Mouse (Mus musculus) intestine, embryonic 16.5 days (tissue): Measurements from ENCODE around the gene Rasgrp3. TPM values are rescaled to one million over a fixed set of nuclear protein-coding genes. Genes with fewer than 3 reads are reported as not detected.
A peak's percentile ranks its signal among the peaks of the same experiment; 100 is the strongest.

ENCODE experiments used
- ATAC-seq: fragments of 200-750 bp; cut with Nextera tagmentation; 2 replicates; pipeline ENCODE4 v1.8.0; 2017; ENCODE audit warnings: moderate TSS enrichment, moderate library complexity
- H3K27ac ChIP-seq: fragments of 300-500 bp; sonication (generic); 2 replicates; pipeline ENCODE4 v1.5.1; 2014; ENCODE audit warnings: mild to moderate bottlenecking, low read length
- H3K27me3 ChIP-seq: fragments of 300-500 bp; sonication (generic); replicated peaks from 2 replicates; pipeline ENCODE4 v1.6.1; 2014; ENCODE audit warnings: low read length, control low read depth, mixed read lengths; ENCODE audit not compliant: control insufficient read depth, insufficient read depth
- H3K36me3 ChIP-seq: fragments of 300-500 bp; sonication (generic); 2 replicates; pipeline ENCODE4 v1.6.1; 2014; ENCODE audit warnings: low read length, control low read depth; ENCODE audit not compliant: control insufficient read depth, insufficient read depth
- H3K4me1 ChIP-seq: fragments of 300-500 bp; sonication (generic); 2 replicates; pipeline ENCODE4 v1.6.1; 2014; ENCODE audit warnings: low read length, control low read depth, mixed read lengths; ENCODE audit not compliant: control insufficient read depth, insufficient read depth
- H3K4me2 ChIP-seq: fragments of 300-500 bp; sonication (generic); 2 replicates; pipeline ENCODE4 v1.6.1; 2014; ENCODE audit warnings: low read depth, low read length, control low read depth
- H3K4me3 ChIP-seq: fragments of 300-500 bp; sonication (generic); 2 replicates; pipeline ENCODE4 v1.5.1; 2014; ENCODE audit warnings: mild to moderate bottlenecking, low read length
- H3K9ac ChIP-seq: fragments of 300-500 bp; sonication (generic); 2 replicates; pipeline ENCODE4 v1.6.1; 2014; ENCODE audit warnings: low read depth, low read length
- H3K9me3 ChIP-seq: fragments of 300-500 bp; sonication (generic); 2 replicates; pipeline ENCODE4 v1.6.1; 2016; ENCODE audit warnings: low read length, control low read depth; ENCODE audit not compliant: control insufficient read depth
- WGBS: fragments of 180-500 bp; shearing (Covaris S2); extraction: QIAGEN DNeasy Blood & Tissue Kit; methylation state at CpG from one replicate; pipeline ENCODE4 v1.1.7; 2014; 5-methylcytosine and 5-hydroxymethylcytosine counted together
- polyA plus RNA-seq: library from polyadenylated mRNA; unstranded; fragments of >200 nt; fragmentation: Nextera tagmentation; extraction: Ambion mirVana; gene quantifications from 2 replicates; pipeline ENCODE4 v1.2.1, GENCODE M21; 2015

The Rasgrp3 gene
- polyA plus RNA-seq, 1 experiment from 2014 or later = 10.7 TPM

DNA sequence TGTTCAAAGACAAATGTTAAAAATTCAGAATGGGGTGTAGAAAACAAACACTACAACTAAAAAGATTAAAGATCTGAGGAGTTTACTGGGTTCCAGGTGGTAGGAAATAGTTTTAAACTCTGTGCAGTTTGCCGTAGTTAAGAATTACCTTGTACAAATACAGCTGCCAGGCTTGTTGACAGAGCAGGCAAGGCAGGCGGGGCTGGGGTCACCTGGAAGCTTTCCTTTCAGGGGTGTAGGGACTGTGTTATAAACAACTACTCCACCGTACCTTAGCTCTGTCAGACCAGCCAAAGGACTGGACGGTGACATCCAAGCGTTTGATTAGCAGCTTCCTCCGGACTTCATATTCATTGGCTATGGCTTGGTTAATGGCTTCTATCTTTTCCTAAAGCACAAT, 103.4 kb downstream of the Rasgrp3 start:
- H3K36me3 ChIP-seq = peaks cover 10% of the 10 kb centered on the region
- peaks cover 4% of the 10 kb centered on the region; the same call in 1 of the 2 replicates for H3K4me1 ChIP-seq
- peak; percentile 89 for ATAC-seq
- H3K4me3 ChIP-seq = no peak overlapping the region
- H3K27ac ChIP-seq = 0 out of 2 replicates have a peak overlapping the region, but pooled peaks have one; percentile 9
- H3K9me3 ChIP-seq = no peaks in the 10 kb centered on the region
- WGBS = 54% methylated on average over 6 of the region's 6 CpGs
- no peaks in the 10 kb centered on the region for H3K27me3 ChIP-seq
- H3K9ac ChIP-seq = no peak overlapping the region
- H3K4me2 ChIP-seq = no peak overlapping the region

DNA sequence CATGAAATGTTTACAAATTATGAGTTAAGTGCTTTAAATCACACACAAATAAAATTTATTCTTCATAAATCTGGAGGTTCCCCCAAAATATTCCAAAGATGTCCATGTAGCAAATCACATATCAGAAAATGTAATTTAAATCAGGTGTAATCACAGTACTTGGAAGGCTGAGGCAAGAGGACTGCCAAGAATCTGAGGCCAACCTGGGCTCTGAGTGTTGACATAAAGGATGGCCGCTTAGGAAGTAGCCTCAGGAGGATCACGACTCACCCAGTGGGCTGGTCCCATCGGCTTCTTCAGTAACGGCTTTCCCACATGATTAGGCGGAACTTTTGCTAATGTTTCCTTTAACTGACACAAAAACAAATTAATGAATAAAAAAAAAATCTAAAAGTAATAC, 104.1 kb downstream of the Rasgrp3 start:
- Histone ChIP-seq H3K27me3 (no peaks in the 10 kb centered on the region), H3K9ac (no peak overlapping the region), H3K27ac (no peak overlapping the region), H3K4me1 (peaks cover 4% of the 10 kb centered on the region; the same call in 1 of the 2 replicates), H3K4me3 (no peak overlapping the region), H3K4me2 (no peak overlapping the region), H3K36me3 (peaks cover 16% of the 10 kb centered on the region), H3K9me3 (no peaks in the 10 kb centered on the region)
- no peak for ATAC-seq
- WGBS = 72% methylated on average over 5 of the region's 5 CpGs

GRCm38 (mm10) chr17:75543434-75543833, 107.7 kb downstream of the Rasgrp3 start:
- Histone ChIP-seq H3K9ac (no peak overlapping the region), H3K4me3 (no peak overlapping the region), H3K9me3 (no peaks in the 10 kb centered on the region), H3K36me3 (peaks cover 18% of the 10 kb centered on the region), H3K4me1 (peaks cover 4% of the 10 kb centered on the region; the same call in 1 of the 2 replicates), H3K27ac (no peak overlapping the region), H3K27me3 (no peaks in the 10 kb centered on the region), H3K4me2 (no peak overlapping the region)
- 64% methylated on average over 7 of the region's 7 CpGs for WGBS
- no peak for ATAC-seq

DNA sequence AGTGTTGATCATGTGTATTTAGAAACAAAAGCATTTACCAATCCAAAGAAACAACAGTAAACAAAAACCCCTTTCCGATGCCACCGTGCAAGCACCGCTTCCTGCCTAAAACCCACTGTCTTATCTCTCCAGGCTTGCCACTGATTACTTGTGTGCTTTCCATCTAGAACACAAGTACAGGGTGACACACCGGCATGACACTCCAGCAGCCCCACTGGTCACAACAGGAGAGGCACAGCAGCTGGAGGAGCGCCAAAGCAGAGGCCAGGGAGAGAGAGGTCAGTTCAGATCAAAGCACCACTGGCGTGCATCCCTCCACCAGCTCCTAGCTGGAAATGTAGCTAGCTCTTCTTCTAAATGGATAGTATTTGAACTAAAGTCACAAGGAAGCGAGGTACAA, 108.6 kb downstream of the Rasgrp3 start:
- Histone ChIP-seq H3K27ac (no peak overlapping the region), H3K4me2 (no peak overlapping the region), H3K9ac (no peak overlapping the region), H3K36me3 (peaks cover 13% of the 10 kb centered on the region), H3K4me3 (no peak overlapping the region), H3K9me3 (no peaks in the 10 kb centered on the region), H3K4me1 (peaks cover 2% of the 10 kb centered on the region; the same call in 1 of the 2 replicates), H3K27me3 (no peaks in the 10 kb centered on the region)
- WGBS = 80% methylated on average over 7 of the region's 7 CpGs
- no peak for ATAC-seq

DNA sequence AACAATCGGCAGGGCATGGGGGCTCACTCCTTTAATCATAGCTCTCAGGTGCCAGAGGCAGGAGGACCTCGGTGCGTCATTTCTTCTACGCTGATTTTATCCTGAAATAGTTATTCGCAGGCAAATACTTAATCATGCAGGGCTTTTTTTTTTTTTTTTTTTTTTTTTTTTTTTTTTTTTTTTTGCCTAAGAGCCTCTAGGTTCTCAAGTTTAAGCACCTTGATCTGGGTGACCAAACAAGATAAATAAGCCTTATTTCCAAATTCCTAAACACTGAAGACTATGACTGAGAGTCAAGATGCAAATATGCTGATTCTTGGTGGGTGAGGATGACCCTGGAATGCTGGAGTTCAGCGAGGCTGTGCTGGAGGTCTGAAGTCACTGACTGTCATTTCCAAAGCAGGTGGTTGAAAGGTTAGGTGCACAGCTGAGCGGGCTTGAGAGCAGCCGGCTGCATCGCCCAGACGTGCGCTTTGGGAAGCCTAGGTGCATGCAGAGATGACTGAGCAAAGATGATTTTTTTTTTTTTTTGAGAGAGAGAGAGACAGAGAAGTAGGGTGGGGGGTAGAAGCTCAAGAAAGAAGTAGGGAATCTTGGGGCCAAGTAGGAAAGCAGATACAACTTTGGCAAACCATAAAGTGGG, 115.2 kb downstream of the Rasgrp3 start:
- H3K9me3 ChIP-seq = no peaks in the 10 kb centered on the region
- peak overlapping the region; percentile 87 for H3K4me2 ChIP-seq
- peak overlapping the region; percentile 87 for H3K9ac ChIP-seq
- 37% methylated on average over 11 of the region's 11 CpGs for WGBS
- no peak for ATAC-seq
- peaks cover 6% of the 10 kb centered on the region; the same call in 1 of the 2 replicates for H3K4me1 ChIP-seq
- no peak overlapping the region for H3K27ac ChIP-seq
- peak overlapping the region; percentile 90 for H3K4me3 ChIP-seq
- no peaks in the 10 kb centered on the region for H3K27me3 ChIP-seq
- peaks cover 3% of the 10 kb centered on the region; the same call in 1 of the 2 replicates for H3K36me3 ChIP-seq

GRCm38 (mm10) chr17:75551512-75552400, 116.1 kb downstream of the Rasgrp3 start, which contains the start of gene Fam98a:
Gene Fam98a (minus strand): TSS chr17:75551946.
- WGBS = under 1% methylated on average over 56 of the region's 56 CpGs
- peak within 1 kb of the TSS; percentile 87 for H3K4me2 ChIP-seq
- H3K27ac ChIP-seq = peak within 1 kb of the TSS; percentile 68
- no peaks in the 10 kb centered on the region for H3K27me3 ChIP-seq
- peak within 1 kb of the TSS; percentile 87 for H3K9ac ChIP-seq
- peak within 1 kb of the TSS; percentile 90 for H3K4me3 ChIP-seq
- H3K4me1 ChIP-seq = peaks cover 6% of the 10 kb centered on the region; the same call in 1 of the 2 replicates
- ATAC-seq = peak; percentile 100
- no peaks in the 10 kb centered on the region for H3K9me3 ChIP-seq
- H3K36me3 ChIP-seq = no peaks in the 10 kb centered on the region

GRCm38 (mm10) chr17:75557031-75557430, 121.3 kb downstream of the Rasgrp3 start:
- Histone ChIP-seq H3K9me3 (no peaks in the 10 kb centered on the region), H3K4me2 (no peak overlapping the region), H3K27me3 (no peaks in the 10 kb centered on the region), H3K4me3 (no peak overlapping the region), H3K4me1 (no peaks in the 10 kb centered on the region), H3K27ac (no peak overlapping the region), H3K36me3 (no peaks in the 10 kb centered on the region), H3K9ac (no peak overlapping the region)
- no peak for ATAC-seq
- WGBS = 42% methylated on average over 3 of the region's 3 CpGs

DNA sequence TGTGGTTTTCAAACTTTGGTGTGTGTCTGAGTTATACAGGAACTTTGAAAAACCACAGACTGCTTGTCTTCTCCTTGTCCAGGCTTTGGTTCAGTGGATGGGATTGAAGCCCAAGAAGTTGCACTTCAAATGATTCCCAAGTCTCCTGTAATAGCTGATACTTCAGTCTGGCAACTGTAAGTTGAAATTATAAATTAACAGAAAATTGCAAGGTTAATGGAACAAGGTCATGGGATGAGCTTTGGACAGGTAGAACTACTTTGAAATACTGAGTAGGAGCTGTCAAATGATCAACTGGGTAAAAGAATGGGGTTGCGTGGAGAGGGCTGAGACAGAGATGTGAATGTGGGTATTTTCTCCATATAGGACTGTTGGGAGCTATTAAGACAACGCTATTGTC, 122.3 kb downstream of the Rasgrp3 start:
- Histone ChIP-seq H3K9me3 (no peaks in the 10 kb centered on the region), H3K4me2 (no peak overlapping the region), H3K4me1 (no peaks in the 10 kb centered on the region), H3K36me3 (no peaks in the 10 kb centered on the region), H3K27me3 (no peaks in the 10 kb centered on the region), H3K27ac (no peak overlapping the region), H3K9ac (no peak overlapping the region), H3K4me3 (no peak overlapping the region)
- no peak for ATAC-seq
- 86% methylated on average over 2 of the region's 2 CpGs for WGBS

DNA sequence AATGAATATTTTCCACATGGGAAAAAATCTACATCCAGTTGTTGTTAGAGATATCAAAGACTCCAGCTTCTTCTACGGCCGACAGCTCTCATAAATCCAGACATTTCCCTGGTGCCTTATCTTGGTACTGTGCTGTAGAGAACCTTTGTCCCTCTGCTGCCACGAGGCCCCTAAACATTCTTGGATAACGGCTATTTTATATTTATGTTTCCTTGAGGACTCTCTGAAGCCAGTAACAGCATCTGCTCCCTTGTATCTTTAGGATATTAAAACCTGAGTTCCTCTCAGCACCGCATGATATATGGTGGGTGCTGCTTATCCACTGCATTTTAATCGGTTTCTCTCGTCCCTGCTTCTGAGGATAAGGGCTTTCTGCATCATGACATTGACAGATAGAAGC, 139.9 kb downstream of the Rasgrp3 start:
- ATAC-seq = peak; percentile 95
- H3K4me3 ChIP-seq = no peak overlapping the region
- peaks cover 3% of the 10 kb centered on the region; the same call in 1 of the 2 replicates for H3K4me1 ChIP-seq
- H3K9ac ChIP-seq = no peak overlapping the region
- 39% methylated on average over 7 of the region's 7 CpGs for WGBS
- H3K27ac ChIP-seq = no peak overlapping the region
- H3K36me3 ChIP-seq = no peaks in the 10 kb centered on the region
- H3K27me3 ChIP-seq = no peaks in the 10 kb centered on the region
- 0 out of 2 replicates have a peak overlapping the region, but pooled peaks have one; percentile 6 for H3K4me2 ChIP-seq
- H3K9me3 ChIP-seq = no peaks in the 10 kb centered on the region
